Mouse (Mus musculus) lung, postnatal 4 days (tissue): Measurements from ENCODE around the gene Slc2a4.
"Not testable (repeated sequence)": the region's sequence is repeated elsewhere in the genome, so short reads cannot be mapped to it uniquely, and the experiment has no call there.

Experiments
- DNase-seq, 2 experiments: peaks; one replicate each; pipeline ENCODE4 v3.0.0; 2021

Gene Slc2a4

GRCm38 (mm10) chr11:69938401-69938979 lies 9.5 kb downstream of the Slc2a4 start:
- DNase-seq, result no peak

- no peak for DNase-seq
Measured at GRCm38 (mm10) chr11:69937834-69938233, 10.2 kb downstream of the Slc2a4 start.

GRCm38 (mm10) chr11:69937385-69937784 lies 10.6 kb downstream of the Slc2a4 start:
- no peak for DNase-seq

GRCm38 (mm10) chr11:69936714-69937347 lies 11.2 kb downstream of the Slc2a4 start:
- DNase-seq, result no peak

GRCm38 (mm10) chr11:69936156-69936555 lies 11.8 kb downstream of the Slc2a4 start:
- DNase-seq, result no peak

- DNase-seq, result peak; percentile 87
Measured at GRCm38 (mm10) chr11:69935137-69935879, 12.7 kb downstream of the Slc2a4 start, which contains the start of gene Ybx2. Gene Ybx2 (plus strand): TSS chr11:69935796.

DNA sequence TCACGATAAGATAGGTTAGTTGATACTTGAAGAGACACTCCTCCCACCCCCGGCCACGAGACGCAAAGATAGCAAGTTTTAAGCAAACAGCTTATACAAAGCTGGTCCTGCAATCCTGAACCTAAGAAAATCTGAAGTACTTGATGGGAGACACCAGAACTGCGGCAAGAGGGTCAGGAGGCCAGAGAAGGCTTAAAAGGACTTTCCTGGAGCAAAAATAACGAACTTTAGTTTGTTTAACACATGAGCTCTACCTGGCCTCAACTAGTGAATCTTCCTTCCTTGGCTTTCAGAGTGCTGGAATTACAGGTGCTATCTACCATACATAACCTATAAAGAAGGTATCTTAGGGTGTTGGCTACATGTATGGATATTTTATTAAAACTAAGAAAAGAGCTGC lies 13.3 kb downstream of the Slc2a4 start:
- no peak for DNase-seq

DNA sequence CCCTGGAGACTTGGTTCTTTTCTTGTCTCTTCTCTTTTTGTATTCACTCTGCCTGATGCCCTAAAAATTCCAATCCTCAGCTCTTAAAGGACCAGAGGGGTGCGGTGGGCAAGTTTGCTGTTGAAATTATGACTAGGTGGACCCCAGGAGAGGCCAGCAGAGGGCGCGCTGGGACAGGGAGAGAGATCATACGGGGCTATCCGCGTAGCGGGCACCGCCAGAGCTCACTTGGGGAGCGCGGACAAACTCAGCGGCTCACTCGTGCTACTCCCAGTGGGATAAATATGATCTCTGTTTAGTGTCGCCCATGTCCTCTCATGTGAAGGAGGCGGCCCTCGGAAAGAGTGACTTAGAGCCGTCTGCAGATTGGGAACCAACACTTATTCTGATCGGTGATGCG lies 13.8 kb downstream of the Slc2a4 start:
- peak; percentile 90 to 95 for DNase-seq

DNA sequence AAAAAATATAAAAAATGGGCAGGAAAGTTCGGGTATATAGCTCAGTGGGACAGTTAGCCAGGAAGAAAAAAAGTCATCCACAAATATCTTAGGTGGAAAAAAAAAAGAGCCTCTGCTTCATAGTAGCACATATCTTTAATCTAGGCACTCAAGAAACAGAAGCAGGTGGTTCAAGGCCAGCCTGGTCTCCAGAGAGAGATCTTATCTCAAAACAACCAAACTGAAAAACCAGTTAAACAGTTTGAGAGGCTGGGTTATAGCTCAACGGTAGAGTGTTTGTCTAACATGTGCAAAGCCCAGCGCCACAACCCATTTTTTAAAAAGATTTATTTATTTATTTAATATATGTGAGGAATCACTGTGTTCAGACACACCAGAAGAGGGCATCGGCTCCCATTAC lies 14.9 kb downstream of the Slc2a4 start:
- no peak for DNase-seq

- DNase-seq, result no peak
Measured at GRCm38 (mm10) chr11:69932254-69932653, 15.7 kb downstream of the Slc2a4 start.

DNA sequence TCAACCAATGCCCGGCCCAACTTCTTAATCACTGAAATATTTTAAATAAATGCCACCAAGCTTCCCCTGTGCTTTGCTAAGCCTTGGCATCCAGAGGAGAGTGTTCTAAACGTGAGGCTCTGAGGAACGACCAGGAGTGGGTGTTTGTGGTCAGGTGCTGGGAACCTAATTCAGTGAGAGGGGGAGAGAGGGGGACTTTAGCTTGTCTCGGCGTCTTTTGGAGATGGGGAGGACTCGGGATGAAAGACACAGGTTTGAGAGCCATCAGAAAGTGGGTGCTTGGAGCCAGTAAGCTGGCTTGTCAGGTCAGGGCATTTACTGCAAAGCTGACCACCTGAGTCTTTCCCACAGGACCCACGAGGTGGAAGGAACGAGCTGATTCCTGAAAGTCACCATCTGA lies 16.2 kb downstream of the Slc2a4 start:
- no peak for DNase-seq

- peak in 1 of 2 experiments; percentile 41 for DNase-seq
Measured at GRCm38 (mm10) chr11:69930967-69931537, 16.9 kb downstream of the Slc2a4 start.

GRCm38 (mm10) chr11:69930176-69930575 lies 17.8 kb downstream of the Slc2a4 start:
- not testable (repeated sequence) for DNase-seq

- no peak for DNase-seq
Measured at GRCm38 (mm10) chr11:69929712-69930111, 18.3 kb downstream of the Slc2a4 start.

- no peak for DNase-seq
Measured at GRCm38 (mm10) chr11:69927501-69927900, 20.5 kb downstream of the Slc2a4 start.

GRCm38 (mm10) chr11:69922796-69923195 lies 25.2 kb downstream of the Slc2a4 start:
- DNase-seq, result peak in 1 of 2 experiments; percentile 17

DNA sequence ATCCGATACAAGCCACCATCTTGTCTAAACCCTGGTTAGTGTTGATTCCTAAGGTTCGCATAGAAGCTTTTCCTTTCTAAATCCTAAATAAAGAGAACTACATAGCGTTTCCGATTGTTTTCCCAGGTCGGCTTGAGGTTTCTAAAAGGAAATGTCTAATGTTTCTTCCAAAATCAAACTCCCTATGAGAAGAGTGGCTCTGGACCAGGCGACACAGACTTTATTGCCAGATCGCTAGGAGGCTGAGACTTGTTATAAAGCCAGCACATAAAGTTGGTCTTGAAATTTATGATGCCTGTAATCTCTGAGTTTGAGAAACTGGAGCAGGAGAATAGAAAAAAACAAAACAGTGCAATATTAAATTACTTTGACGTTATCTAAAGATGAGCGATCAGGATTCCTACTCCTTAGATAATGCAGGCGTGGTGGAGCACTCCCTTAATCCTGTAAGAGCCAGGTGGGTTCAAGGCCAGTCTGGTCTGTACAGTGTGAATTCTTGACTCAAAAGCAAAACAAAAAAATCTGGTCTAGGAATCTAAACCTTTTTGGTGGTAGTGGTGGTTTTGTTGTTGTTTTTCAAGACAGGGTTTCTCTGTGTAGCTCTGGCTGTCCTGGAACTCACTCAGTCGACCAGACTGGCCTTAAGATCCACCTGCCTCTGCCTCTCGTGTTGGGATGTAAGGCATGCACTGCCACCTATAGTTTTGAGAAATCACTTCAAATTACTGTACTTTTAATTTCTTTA lies 25.8 kb downstream of the Slc2a4 start:
- peak in 1 of 2 experiments; percentile 16 for DNase-seq

- DNase-seq, result peak; percentile 100
Measured at GRCm38 (mm10) chr11:69921114-69922011, 26.6 kb downstream of the Slc2a4 start, which contains the start of gene Eif5a. Gene Eif5a (minus strand): TSS chr11:69921958.

GRCm38 (mm10) chr11:69920266-69921031 lies 27.5 kb downstream of the Slc2a4 start:
- no peak for DNase-seq

DNA sequence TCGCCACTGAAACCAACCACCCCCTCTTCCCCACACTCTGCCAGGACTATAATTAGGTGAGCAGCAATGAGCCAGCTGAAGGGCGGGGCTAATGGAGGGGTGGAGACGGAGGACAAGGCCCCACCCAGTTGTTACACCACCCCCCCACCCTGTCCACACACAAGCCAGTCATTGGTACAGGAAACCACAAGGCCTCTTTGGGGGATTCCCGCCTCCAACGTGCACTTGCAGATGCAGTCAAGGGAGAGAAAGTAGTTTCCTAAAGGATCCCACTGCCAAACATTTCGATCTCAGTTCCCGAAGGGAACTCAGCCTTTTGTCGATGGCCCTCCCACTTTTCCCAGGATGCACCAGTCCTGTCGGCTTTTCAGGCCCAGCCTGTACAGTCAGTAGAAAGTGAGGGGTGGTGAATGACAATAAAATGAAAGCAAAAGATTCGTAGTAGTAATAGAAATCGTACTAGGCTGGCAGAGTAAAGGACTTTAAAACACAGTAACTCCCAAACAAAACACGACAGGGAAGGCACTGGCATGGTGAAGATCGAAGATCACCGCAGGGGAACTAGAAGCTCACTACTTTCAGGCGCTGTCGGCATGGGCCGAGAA lies 28.2 kb downstream of the Slc2a4 start:
- peak; percentile 86 to 88 for DNase-seq
